Mouse (Mus musculus) CD4-positive helper T cell, adult 2 months (primary cell): ENCODE results near the gene Srpk2.
"Not testable (repeated sequence)": the region's sequence is repeated elsewhere in the genome, so short reads cannot be mapped to it uniquely, and the experiment has no call there.

Experiments used
- DNase-seq: peaks from one replicate; pipeline ENCODE4 v3.0.0-alpha.2; 2012; ENCODE audit warnings: low read depth, missing footprints, low spot score

Gene Srpk2

DNA sequence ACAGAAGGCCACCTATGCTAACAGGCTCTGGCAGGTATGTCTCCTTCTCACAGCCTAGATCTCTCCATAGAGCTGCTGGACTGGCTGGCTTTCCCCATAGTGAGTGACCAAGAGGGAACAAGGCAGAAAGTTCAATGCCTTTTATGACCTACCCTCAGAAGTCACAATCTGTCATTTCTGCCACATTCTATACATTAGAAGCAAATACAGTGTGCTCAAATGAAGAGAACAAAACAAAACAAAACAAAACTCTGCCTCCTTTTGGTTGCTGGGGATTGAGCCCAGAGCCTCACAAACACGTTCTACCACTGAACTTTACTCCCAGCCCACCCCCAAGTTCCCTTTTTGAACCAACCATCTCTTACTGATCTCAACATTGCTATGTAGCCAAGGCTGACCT is at the start of gene Srpk2:
TSS of gene Srpk2 (minus strand) at position 101 of the 400 bp plus-strand sequence.
- no peak for DNase-seq

DNA sequence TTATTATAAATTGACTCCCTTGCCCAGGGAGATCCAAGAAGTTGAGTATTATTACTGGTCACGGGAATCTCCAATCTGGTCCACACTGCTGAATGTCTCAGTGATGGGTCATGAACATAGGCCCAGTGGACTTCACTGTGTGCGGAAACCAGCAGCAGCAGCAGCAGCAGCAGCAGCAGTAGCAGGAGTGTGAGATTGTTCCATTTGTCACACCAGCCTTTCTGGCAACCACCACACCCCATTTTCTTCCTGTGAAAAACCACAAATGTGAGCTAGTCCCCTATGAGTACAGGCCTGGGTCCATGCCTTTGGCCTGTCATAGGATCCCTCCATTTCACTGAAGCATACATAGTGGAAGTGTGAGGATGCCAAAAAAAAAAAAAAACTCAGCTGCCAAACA is 37.5 kb upstream of the Srpk2 start:
- peak; percentile 65 for DNase-seq

GRCm38 (mm10) chr5:23718881-23719328 is 34.5 kb upstream of the Srpk2 start:
- DNase-seq, result peak; percentile 83

DNA sequence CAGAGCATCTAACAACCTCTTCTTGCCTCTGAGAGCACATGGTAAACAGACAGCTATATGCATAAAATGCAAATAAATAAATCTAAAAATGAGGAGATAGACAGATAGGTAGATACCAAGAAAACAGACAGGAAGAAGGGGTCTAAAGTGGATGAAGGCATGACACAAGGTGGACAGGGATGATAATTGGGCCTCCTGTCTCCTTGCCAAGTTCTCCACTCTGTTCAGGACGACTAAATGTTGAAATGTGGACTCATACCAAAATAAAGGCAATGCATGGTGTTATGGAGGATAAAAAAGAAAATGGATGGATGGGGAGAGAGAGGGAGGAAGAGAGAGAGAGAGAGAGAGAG is 33.7 kb upstream of the Srpk2 start:
- no peak for DNase-seq

- no peak for DNase-seq
Measured at GRCm38 (mm10) chr5:23717469-23718181, 33.2 kb upstream of the Srpk2 start.

DNA sequence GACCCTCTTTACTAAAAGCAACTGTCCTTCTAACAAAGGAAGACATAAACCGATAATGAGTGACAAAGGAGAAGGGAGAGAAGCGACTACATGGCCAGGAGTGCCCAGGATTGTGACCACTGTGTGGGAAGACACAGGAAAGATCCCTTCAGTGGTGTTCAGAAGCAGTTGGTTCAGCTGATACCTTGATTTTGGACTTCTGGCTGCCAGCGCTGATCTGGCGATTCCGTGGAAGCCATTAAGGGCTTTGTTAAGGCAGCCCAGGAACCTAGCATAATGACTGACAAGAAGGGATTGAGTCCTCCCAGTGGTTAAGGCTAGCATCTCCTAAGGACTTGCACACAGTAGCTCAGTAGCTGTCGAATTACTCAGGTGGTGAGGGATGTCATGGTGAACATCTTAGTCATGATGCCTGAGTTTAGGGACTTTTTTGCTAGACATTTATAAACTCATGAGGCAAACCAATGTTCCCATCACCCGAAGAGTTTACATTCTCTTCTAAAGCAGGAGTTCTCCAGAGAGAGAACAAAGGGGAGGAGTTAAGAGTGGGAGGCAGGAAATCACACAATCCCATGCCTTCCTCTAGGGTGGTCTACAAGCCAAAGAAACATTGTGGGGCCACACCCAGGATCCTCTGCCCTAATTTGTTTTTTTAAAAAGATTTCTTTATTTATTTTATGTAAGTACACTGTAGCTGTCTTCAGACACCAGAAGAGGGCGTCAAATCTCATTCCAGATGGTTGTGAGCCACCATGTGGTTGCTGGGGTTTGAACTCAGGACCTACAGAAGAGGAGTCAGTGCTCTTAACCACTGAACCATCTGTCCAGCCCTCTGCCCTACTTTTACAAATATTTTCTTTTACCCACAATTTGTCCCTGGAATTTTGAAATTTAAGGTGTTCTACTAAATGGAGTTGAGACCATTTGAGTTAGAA is 29.3 kb upstream of the Srpk2 start:
- peak; percentile 10 for DNase-seq

DNA sequence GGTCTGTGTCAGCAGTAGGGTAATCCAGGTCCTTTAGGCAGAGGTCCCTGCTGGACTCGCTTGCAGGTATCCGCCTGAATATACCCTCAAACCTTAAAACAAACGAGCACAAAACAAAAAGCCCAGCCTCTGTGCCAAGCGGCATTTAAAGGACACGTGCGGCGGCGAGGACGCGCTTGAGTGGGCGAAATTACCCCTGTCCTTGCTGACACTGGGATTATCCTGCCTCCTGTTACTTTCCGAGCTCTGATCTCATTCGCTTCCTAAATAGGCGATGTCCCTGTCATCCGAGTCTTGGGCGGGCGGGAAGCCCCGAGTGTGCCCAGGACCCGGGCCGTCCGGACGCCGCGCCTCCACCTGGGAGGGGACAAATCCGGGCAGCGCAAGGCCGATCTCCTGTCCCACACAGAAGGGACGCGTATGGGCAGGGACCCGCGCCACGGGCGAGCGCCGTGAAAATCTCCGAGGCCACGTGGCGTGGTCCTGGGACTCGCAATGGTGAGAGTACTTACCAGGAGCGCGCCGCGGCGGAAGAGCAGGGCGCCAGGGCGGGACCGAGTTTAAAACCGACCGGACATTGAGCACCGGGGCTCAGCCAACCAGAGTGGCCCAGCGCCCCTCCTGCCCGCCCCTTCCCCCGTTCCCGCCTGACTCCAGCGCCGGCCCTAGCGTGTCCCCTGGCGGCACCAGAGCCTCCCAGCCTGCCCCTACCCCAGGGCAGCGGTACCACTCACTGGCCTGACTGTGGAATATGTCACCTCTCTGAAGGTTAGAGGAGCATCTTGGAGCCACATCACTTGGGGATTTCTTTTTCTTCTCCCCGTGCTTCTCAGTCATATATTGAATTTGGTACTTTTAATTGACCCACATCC is 27.9 kb upstream of the Srpk2 start:
- DNase-seq, result peak; percentile 74

- DNase-seq, result peak; percentile 26
Measured at GRCm38 (mm10) chr5:23711671-23712129, 27.3 kb upstream of the Srpk2 start.

- DNase-seq, result no peak
Measured at GRCm38 (mm10) chr5:23711244-23711643, 26.8 kb upstream of the Srpk2 start.

- DNase-seq, result no peak
Measured at GRCm38 (mm10) chr5:23709661-23710060, 25.2 kb upstream of the Srpk2 start.

DNA sequence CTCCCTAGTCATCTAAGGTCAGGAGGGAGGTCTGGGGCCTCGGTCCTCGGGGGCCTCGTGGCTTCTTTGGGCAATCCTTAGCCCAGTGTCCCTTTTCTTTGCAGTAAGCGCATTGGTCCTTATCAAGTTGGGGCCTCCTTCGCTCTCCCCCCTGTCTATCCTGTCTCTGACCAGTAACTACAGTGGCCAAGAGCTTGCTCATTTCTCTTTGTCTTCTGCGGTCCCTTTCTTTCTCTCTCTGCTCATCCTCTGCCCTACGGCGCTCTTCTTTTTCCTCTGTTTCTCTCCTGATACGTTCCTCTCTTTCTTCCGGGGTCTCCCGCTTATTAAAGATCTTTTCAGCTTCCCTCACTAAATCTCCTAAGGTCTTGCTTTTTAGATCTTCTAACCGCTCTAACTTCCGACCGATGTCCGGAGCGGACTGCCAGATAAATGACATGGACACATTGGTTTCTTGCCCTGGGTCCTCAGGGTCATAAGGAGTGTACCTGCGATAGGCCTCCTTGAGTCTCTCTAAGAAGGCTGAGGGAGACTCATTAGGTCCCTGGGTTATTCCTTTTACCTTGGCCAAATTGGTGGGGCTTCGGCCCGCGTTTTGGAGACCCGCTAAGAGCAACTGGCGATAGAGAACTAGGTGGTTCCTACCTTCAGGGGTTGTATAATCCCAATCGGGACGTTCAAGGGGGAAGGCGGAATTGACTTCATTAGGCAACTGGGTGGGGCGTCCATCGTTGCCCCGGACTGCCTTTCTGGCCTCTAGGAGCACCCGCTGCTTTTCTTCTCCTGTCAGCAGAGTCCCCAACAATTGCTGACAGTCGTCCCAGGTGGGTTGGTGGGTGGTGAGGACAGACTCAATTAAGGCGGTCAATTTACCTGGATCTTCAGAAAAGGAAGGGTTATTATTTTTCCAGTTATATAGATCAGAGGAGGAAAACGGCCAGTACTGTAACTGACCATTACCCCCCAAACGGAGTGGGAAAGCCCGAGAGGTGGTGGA is 22.5 kb upstream of the Srpk2 start:
- not testable (repeated sequence) for DNase-seq

DNA sequence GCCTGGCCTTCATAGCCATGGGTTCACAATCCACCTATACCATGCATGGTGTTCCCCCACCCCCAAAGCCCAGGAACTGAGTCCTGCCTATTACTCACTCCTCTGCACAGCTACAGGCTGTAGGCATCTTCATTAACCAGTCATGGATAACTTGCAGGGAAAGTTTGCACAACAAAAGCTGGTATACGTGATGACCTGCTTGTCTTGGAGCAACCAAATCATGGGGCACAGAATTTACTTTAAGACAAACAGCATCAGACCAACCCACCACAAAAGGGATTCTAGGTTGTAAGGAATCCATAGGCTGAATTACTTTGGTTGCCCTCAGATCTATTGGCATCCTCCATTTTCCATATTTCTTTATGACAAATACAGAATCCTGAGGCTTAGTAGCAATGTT is 13.0 kb upstream of the Srpk2 start:
- DNase-seq, result no peak

DNA sequence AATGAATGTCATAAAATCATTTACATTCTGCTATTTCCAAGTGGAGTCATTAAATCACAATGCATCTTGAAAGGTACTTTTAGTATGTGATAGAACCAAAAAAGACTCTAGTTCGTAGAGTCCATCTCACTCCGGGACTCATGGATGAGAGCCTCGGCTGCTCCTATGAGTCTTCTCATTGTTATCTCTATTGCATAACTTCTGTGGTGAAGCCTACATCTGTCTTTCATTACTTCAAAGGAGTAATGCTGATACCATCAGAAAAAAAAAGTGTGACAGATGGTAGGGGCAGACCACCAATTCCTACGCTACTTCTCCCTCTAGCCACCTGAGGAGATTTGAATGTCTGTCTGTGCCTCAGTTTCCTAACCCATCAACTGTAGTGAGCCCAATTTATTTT is 986 bp downstream of the Srpk2 start:
- no peak for DNase-seq

DNA sequence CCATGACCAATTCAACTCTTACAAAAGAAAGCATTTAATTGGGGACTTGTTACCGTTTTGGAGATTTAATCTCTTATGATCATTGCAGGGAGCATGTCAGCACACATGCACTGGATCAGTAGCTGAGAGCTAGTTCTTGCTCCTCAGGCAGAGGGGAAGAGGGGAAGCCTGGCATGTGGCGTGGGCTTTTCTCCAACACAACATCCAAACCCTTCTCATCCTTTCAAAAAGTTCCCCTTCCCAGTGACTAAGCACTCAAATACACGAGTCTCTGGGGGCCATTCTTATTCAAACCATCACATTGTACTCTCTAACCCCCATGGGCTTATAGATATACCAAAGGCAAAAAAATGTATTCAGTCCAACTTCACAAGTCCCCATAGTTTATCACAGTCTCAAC is 5.4 kb downstream of the Srpk2 start:
- no peak for DNase-seq

- no peak for DNase-seq
Measured at GRCm38 (mm10) chr5:23677883-23678282, 6.5 kb downstream of the Srpk2 start.

DNA sequence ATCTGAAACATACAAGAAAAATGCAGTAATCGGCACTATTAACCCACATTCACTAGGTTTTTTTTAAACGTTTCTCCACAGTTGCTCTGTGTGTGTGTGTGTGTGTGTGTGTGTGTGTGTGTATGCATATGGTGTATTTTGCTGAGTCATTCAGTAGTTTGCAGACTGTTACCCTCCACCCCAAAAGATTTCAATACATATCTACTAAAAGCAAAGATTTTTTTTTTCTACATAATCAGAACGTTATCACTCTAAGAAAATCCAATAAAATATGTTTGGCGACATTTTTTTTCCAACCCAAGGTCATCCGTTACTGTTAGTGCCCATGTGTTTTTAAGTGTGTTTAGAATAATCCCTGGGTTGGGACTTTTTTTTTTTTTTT is 7.4 kb downstream of the Srpk2 start:
- DNase-seq, result no peak

GRCm38 (mm10) chr5:23676156-23677071 is 8.0 kb downstream of the Srpk2 start:
- peak; percentile 20 for DNase-seq

DNA sequence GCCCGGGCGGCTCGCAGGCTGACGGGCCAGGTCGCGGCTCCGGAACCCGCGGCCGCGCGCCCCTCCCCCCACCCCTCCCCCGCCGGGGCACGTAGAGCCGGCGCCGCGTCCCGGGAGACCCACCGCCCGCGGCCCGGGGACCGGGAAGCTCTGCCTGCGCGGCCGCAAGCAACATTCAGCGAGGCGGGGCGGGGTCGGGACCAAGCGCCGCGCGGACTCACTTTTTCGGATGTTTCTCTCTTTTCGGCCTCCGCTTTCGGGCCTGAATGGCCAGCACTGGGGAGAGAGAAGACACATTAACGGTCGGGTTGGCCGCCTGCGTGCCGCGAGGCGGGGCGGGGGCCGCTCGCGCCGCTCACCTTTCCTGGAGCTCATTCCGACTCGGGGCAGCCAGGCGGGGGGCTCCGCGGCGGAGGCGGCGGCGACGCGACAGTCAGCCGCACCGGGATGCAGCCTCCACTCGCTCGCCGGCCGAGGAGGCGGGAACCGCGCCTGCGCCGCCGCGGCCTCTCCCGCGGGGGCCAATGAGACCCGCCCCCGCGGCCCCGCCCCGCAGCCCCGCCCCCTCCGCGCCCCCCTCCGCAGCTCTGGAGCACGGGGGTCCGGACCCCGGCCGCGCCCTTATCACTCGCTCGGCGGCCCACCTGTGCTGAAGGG is 8.8 kb downstream of the Srpk2 start:
- DNase-seq, result peak; percentile 60
